Mouse (Mus musculus) spleen, postnatal 14 days (tissue): ENCODE data around the gene Ms4a4a.

Source experiments
- DNase-seq, 2 experiments: peaks; one replicate each; pipeline ENCODE4 v3.0.0; 2021 to 2022; ENCODE audit warnings: low spot score in 2 of 2

Gene Ms4a4a

GRCm38 (mm10) chr19:11435058-11435834, 59.9 kb downstream of the Ms4a4a start:
- DNase-seq: no peak
